Mouse (Mus musculus) lung, adult 2 months (tissue): ENCODE data around the gene Tmem53. TPM values are rescaled to one million over a fixed set of nuclear protein-coding genes. Genes with fewer than 3 reads are reported as not detected.

ENCODE experiments used
- DNase-seq: peaks from one replicate; pipeline ENCODE4 v3.0.0; 2022
- H3K4me1 ChIP-seq: fragments of 200-500 bp; 2 replicates; pipeline ENCODE4 v1.6.1; 2011; ENCODE audit warnings: low read length; ENCODE audit not compliant: control insufficient read depth, insufficient read depth
- H3K4me3 ChIP-seq: fragments of 200-500 bp; replicated peaks from 2 replicates; pipeline ENCODE3; 2011; ENCODE audit warnings: low read depth, mild to moderate bottlenecking, control low read depth, low read length; ENCODE audit errors: extremely low read depth
- CTCF ChIP-seq: fragments of 200-500 bp; IDR thresholded peaks from 2 replicates; pipeline ENCODE4 v1.5.1; 2011; ENCODE audit warnings: mild to moderate bottlenecking, low read length, control low read depth; ENCODE audit not compliant: insufficient read depth
- POLR2A ChIP-seq: fragments of 200-500 bp; IDR thresholded peaks from 2 replicates; pipeline ENCODE4 v1.6.1; 2011; ENCODE audit warnings: low read depth, mild to moderate bottlenecking, control low read depth, low read length, borderline replicate concordance; ENCODE audit errors: extremely low read depth
- WGBS: fragments of 180-500 bp; shearing (Covaris S2); methylation state at CpG from one replicate; pipeline ENCODE4 v1.1.7; 2018; 5-methylcytosine and 5-hydroxymethylcytosine counted together
- polyA plus RNA-seq: library from polyadenylated mRNA; depleted of rRNA; stranded (reverse); fragments of >200 nt; gene quantifications from 2 replicates; pipeline ENCODE4 v1.2.3, GENCODE M21; 2012

The Tmem53 gene
- polyA plus RNA-seq, 1 experiment: 21.7 TPM

- no peaks in the 10 kb centered on the region for H3K4me1 ChIP-seq
- DNase-seq: no peak
- H3K4me3 ChIP-seq: no peak overlapping the region
- TF ChIP-seq POLR2A: no peak
- WGBS: 90% methylated on average over 7 of the region's 7 CpGs
Measured at GRCm38 (mm10) chr4:117277687-117278086, 25.9 kb downstream of the Tmem53 start.

GRCm38 (mm10) chr4:117278381-117279252 is 26.9 kb downstream of the Tmem53 start:
- WGBS: 69% methylated on average over 10 of the region's 10 CpGs
- TF ChIP-seq POLR2A: no peak
- no peak for TF ChIP-seq CTCF
- no peak for DNase-seq
- Histone ChIP-seq H3K4me1 (no peaks in the 10 kb centered on the region), H3K4me3 (no peak overlapping the region)

- TF ChIP-seq CTCF (no peak), POLR2A (no peak)
- DNase-seq: no peak
- 71% methylated on average over 2 of the region's 2 CpGs for WGBS
- no peaks in the 10 kb centered on the region for H3K4me1 ChIP-seq
- no peak overlapping the region for H3K4me3 ChIP-seq
Measured at GRCm38 (mm10) chr4:117279253-117279642, 27.5 kb downstream of the Tmem53 start.

- H3K4me1 ChIP-seq: no peaks in the 10 kb centered on the region
- no peak for TF ChIP-seq CTCF
- TF ChIP-seq POLR2A: no peak
- no peak for DNase-seq
- H3K4me3 ChIP-seq: no peak overlapping the region
- WGBS: 87% methylated on average over 8 of the region's 8 CpGs
Measured at GRCm38 (mm10) chr4:117280397-117280930, 28.7 kb downstream of the Tmem53 start.

GRCm38 (mm10) chr4:117281090-117281845 is 29.5 kb downstream of the Tmem53 start:
- TF ChIP-seq CTCF (no peak), POLR2A (no peak)
- Histone ChIP-seq H3K4me3 (no peak overlapping the region), H3K4me1 (no peaks in the 10 kb centered on the region)
- no peak for DNase-seq
- WGBS: 68% methylated on average over 19 of the region's 19 CpGs

- 63% methylated on average over 22 of the region's 22 CpGs for WGBS
- TF ChIP-seq CTCF (no peak), POLR2A (no peak)
- peaks cover 2% of the 10 kb centered on the region; the same call in 1 of the 2 replicates for H3K4me1 ChIP-seq
Measured at GRCm38 (mm10) chr4:117283271-117284191, 31.8 kb downstream of the Tmem53 start.

GRCm38 (mm10) chr4:117284363-117284762 is 32.6 kb downstream of the Tmem53 start:
- Histone ChIP-seq H3K4me3 (no peak overlapping the region), H3K4me1 (peaks cover 3% of the 10 kb centered on the region; the same call in 1 of the 2 replicates)
- TF ChIP-seq CTCF (no peak), POLR2A (no peak)
- no peak for DNase-seq
- 58% methylated on average over 4 of the region's 4 CpGs for WGBS

More at GRCm38 (mm10) chr4:117283271-117284191, 31.8 kb downstream of the Tmem53 start:
- no peak for DNase-seq
- no peak overlapping the region for H3K4me3 ChIP-seq

- no peak for DNase-seq
- H3K4me3 ChIP-seq: peak overlapping the region; percentile 76
- peaks cover 5% of the 10 kb centered on the region; the same call in 1 of the 2 replicates for H3K4me1 ChIP-seq
- TF ChIP-seq POLR2A (no peak), CTCF (no peak)
- 26% methylated on average over 25 of the region's 25 CpGs for WGBS
Measured at GRCm38 (mm10) chr4:117288277-117288926, 36.7 kb downstream of the Tmem53 start.
